Mouse (Mus musculus) myocyte (in vitro differentiated cells): ENCODE results near the gene Aig1. TPM values are rescaled to one million over a fixed set of nuclear protein-coding genes. Genes with fewer than 3 reads are reported as not detected.

Source experiments
- H3K27me3 ChIP-seq: one replicate; pipeline ENCODE4 v1.6.1; 2011; ENCODE audit not compliant: control insufficient read depth, insufficient read depth, insufficient read length
- H3K36me3 ChIP-seq: one replicate; pipeline ENCODE4 v1.6.1; 2011; ENCODE audit not compliant: control insufficient read depth, insufficient read depth
- H3K4me2 ChIP-seq: one replicate; pipeline ENCODE4 v1.6.1; 2011; ENCODE audit warnings: low read depth, control low read depth
- H3K4me3 ChIP-seq: one replicate; pipeline ENCODE4 v1.5.1; 2011; ENCODE audit warnings: mild to moderate bottlenecking, control low read depth, moderate library complexity
- H3K79me2 ChIP-seq: one replicate; pipeline ENCODE4 v1.6.1; 2011; ENCODE audit not compliant: control insufficient read depth, insufficient read depth
- H3ac ChIP-seq: one replicate; pipeline ENCODE4 v1.6.1; 2011; ENCODE audit not compliant: control insufficient read depth, insufficient read length
- CEBPB ChIP-seq: IDR thresholded peaks from 2 replicates; pipeline ENCODE4 v1.6.1; 2011; ENCODE audit warnings: mild to moderate bottlenecking, moderate library complexity; ENCODE audit not compliant: poor library complexity, insufficient read depth, severe bottlenecking
- E2F4 ChIP-seq: IDR thresholded peaks from one replicate; pipeline ENCODE4 v1.6.1; 2011; ENCODE audit warnings: mild to moderate bottlenecking, control low read depth, moderate library complexity; ENCODE audit not compliant: insufficient read depth
- MAX ChIP-seq: IDR thresholded peaks from one replicate; pipeline ENCODE4 v1.6.1; 2011; ENCODE audit warnings: low read depth, mild to moderate bottlenecking, control low read depth
- MYOD1 ChIP-seq, 3 experiments: IDR thresholded peaks; one replicate each; pipeline ENCODE4 v1.6.1; 2011; ENCODE audit warnings: control low read depth in 2 of 3, low read depth in 2 of 3, mild to moderate bottlenecking in 2 of 3, moderate library complexity in 1 of 3; ENCODE audit not compliant: insufficient read length in 2 of 3, control insufficient read depth in 1 of 3
- MYOG ChIP-seq, 3 experiments: IDR thresholded peaks; one replicate each; pipeline ENCODE4 v1.6.1; 2011; ENCODE audit warnings: control low read depth in 2 of 3, low read depth in 2 of 3, mild to moderate bottlenecking in 2 of 3; ENCODE audit not compliant: insufficient read length in 2 of 3, control insufficient read depth in 1 of 3, insufficient read depth in 1 of 3
- POLR2A ChIP-seq: IDR thresholded peaks from one replicate; pipeline ENCODE4 v1.6.1; 2011; ENCODE audit warnings: low read depth, mild to moderate bottlenecking, control low read depth, moderate library complexity; ENCODE audit not compliant: insufficient read length
- POLR2AphosphoS2 ChIP-seq: IDR thresholded peaks from one replicate; pipeline ENCODE4 v1.6.1; 2011; ENCODE audit warnings: low read depth, control low read depth; ENCODE audit not compliant: insufficient read length
- REST ChIP-seq: IDR thresholded peaks from one replicate; pipeline ENCODE4 v1.6.1; 2011; ENCODE audit warnings: mild to moderate bottlenecking, control low read depth, moderate library complexity; ENCODE audit not compliant: insufficient read depth, insufficient read length
- SRF ChIP-seq: IDR thresholded peaks from one replicate; pipeline ENCODE4 v1.6.1; 2011; ENCODE audit warnings: low read depth; ENCODE audit not compliant: control insufficient read depth, insufficient read length
- TCF12 ChIP-seq: IDR thresholded peaks from one replicate; pipeline ENCODE4 v1.6.1; 2011; ENCODE audit warnings: mild to moderate bottlenecking, control low read depth; ENCODE audit not compliant: poor library complexity, insufficient read depth, severe bottlenecking
- TCF3 ChIP-seq: IDR thresholded peaks from one replicate; pipeline ENCODE4 v1.6.1; 2011; ENCODE audit warnings: low read depth, control low read depth; ENCODE audit not compliant: insufficient read length
- USF1 ChIP-seq: IDR thresholded peaks from one replicate; pipeline ENCODE4 v1.6.1; 2011; ENCODE audit warnings: low read depth, mild to moderate bottlenecking, control low read depth, moderate library complexity
- polyA plus RNA-seq: library from polyadenylated mRNA; unstranded; fragments of >200 nt; fragmentation: generic; extraction: Trizol; gene quantifications from one replicate; pipeline ENCODE4 v1.2.1, GENCODE M21; 2012; ENCODE audit warnings: missing spikeins

Gene Aig1
- polyA plus RNA-seq, 1 experiment, result 31.3 TPM

- Histone ChIP-seq H3K79me2 (no peaks in the 10 kb centered on the region), H3K4me2 (no peak overlapping the region), H3K36me3 (no peaks in the 10 kb centered on the region), H3ac (no peak overlapping the region), H3K4me3 (no peak overlapping the region), H3K27me3 (no peaks in the 10 kb centered on the region)
- TF ChIP-seq MYOG (IDR thresholded peaks at IDR 0.05; ENCODE audit: control insufficient read depth in 1 of 3, insufficient read depth in 1 of 3, insufficient read length in 2 of 3, low read depth in 2 of 3), result no peak
- TF ChIP-seq USF1, result no peak
- TF ChIP-seq SRF, result no peak
- no peak for TF ChIP-seq REST
- TF ChIP-seq TCF12, result no peak
- no peak for TF ChIP-seq TCF3
- no peak for TF ChIP-seq CEBPB
- TF ChIP-seq MAX, result no peak
- TF ChIP-seq POLR2AphosphoS2, result no peak
- TF ChIP-seq POLR2A, result no peak
- no peak for TF ChIP-seq E2F4
- no peak for TF ChIP-seq MYOD1 (IDR thresholded peaks at IDR 0.05; ENCODE audit: control insufficient read depth in 1 of 3, insufficient read length in 2 of 3, low read depth in 2 of 3)
Observed at GRCm38 (mm10) chr10:13675033-13675379, 193.8 kb downstream of the Aig1 start.

- Histone ChIP-seq H3K79me2 (no peaks in the 10 kb centered on the region), H3ac (no peak overlapping the region), H3K4me3 (no peak overlapping the region), H3K4me2 (no peak overlapping the region), H3K27me3 (no peaks in the 10 kb centered on the region), H3K36me3 (no peaks in the 10 kb centered on the region)
- TF ChIP-seq POLR2A (no peak), USF1 (no peak), E2F4 (no peak), REST (no peak), CEBPB (no peak), MYOD1 (IDR thresholded peaks at IDR 0.05; ENCODE audit: control insufficient read depth in 1 of 3, insufficient read length in 2 of 3, low read depth in 2 of 3) (no peak), SRF (no peak), POLR2AphosphoS2 (no peak)
Observed at GRCm38 (mm10) chr10:13674304-13675032, 194.3 kb downstream of the Aig1 start.

- no peak overlapping the region for H3ac ChIP-seq
- H3K36me3 ChIP-seq, result no peaks in the 10 kb centered on the region
- no peak overlapping the region for H3K4me3 ChIP-seq
- TF ChIP-seq CEBPB (peak; percentile 78; the same call in 1 of the 2 replicates), SRF (no peak)
- H3K27me3 ChIP-seq, result no peaks in the 10 kb centered on the region
- no peaks in the 10 kb centered on the region for H3K79me2 ChIP-seq
- H3K4me2 ChIP-seq, result no peak overlapping the region
Observed at GRCm38 (mm10) chr10:13667166-13667696, 201.5 kb downstream of the Aig1 start.

- no peak overlapping the region for H3ac ChIP-seq
- no peak for TF ChIP-seq TCF3
- TF ChIP-seq USF1, result no peak
- no peak for TF ChIP-seq SRF
- TF ChIP-seq MAX, result no peak
- TF ChIP-seq MYOG (IDR thresholded peaks at IDR 0.05; ENCODE audit: control insufficient read depth in 1 of 3, insufficient read depth in 1 of 3, insufficient read length in 2 of 3, low read depth in 2 of 3), result no peak
- no peak for TF ChIP-seq CEBPB
- TF ChIP-seq REST, result no peak
- no peak for TF ChIP-seq POLR2A
- no peak for TF ChIP-seq TCF12
- TF ChIP-seq MYOD1 (IDR thresholded peaks at IDR 0.05; ENCODE audit: control insufficient read depth in 1 of 3, insufficient read length in 2 of 3, low read depth in 2 of 3), result no peak
- no peak for TF ChIP-seq E2F4
- TF ChIP-seq POLR2AphosphoS2, result no peak
- H3K4me2 ChIP-seq, result peak overlapping the region; percentile 39
- no peaks in the 10 kb centered on the region for H3K36me3 ChIP-seq
- H3K79me2 ChIP-seq, result no peaks in the 10 kb centered on the region
- H3K27me3 ChIP-seq, result no peaks in the 10 kb centered on the region
- no peak overlapping the region for H3K4me3 ChIP-seq
Observed at GRCm38 (mm10) chr10:13663476-13663875, 205.3 kb downstream of the Aig1 start.

GRCm38 (mm10) chr10:13659778-13660177 is 209.0 kb downstream of the Aig1 start:
- TF ChIP-seq TCF12 (no peak), MYOD1 (IDR thresholded peaks at IDR 0.05; ENCODE audit: control insufficient read depth in 1 of 3, insufficient read length in 2 of 3, low read depth in 2 of 3) (no peak), REST (no peak), SRF (no peak), POLR2AphosphoS2 (no peak), MYOG (IDR thresholded peaks at IDR 0.05; ENCODE audit: control insufficient read depth in 1 of 3, insufficient read depth in 1 of 3, insufficient read length in 2 of 3, low read depth in 2 of 3) (no peak), CEBPB (no peak), USF1 (no peak), TCF3 (no peak), POLR2A (no peak), MAX (no peak), E2F4 (no peak)
- no peak overlapping the region for H3ac ChIP-seq
- no peak overlapping the region for H3K4me2 ChIP-seq
- no peaks in the 10 kb centered on the region for H3K27me3 ChIP-seq
- no peak overlapping the region for H3K4me3 ChIP-seq
- no peaks in the 10 kb centered on the region for H3K79me2 ChIP-seq
- H3K36me3 ChIP-seq, result no peaks in the 10 kb centered on the region
